Mouse (Mus musculus) heart, adult 2 months (tissue): Measurements from ENCODE around the gene Serpinb9. TPM values are rescaled to one million over a fixed set of nuclear protein-coding genes. Genes with fewer than 3 reads are reported as not detected.

Experiments used
- DNase-seq, 2 experiments: peaks; one replicate each; pipeline ENCODE4 v3.0.0; 2021
- H3K27ac ChIP-seq: fragments of 200-600 bp; 2 replicates; pipeline ENCODE4 v1.8.1; 2022
- H3K27me3 ChIP-seq: fragments of 200-500 bp; 2 replicates; pipeline ENCODE4 v1.6.1; 2012; ENCODE audit warnings: mild to moderate bottlenecking, low read length, inconsistent platforms, mixed read lengths; ENCODE audit not compliant: control insufficient read depth, insufficient read depth
- H3K36me3 ChIP-seq: fragments of 200-500 bp; 2 replicates; pipeline ENCODE4 v1.6.1; 2012; ENCODE audit warnings: low read length, inconsistent platforms; ENCODE audit not compliant: control insufficient read depth, insufficient read depth
- H3K4me1 ChIP-seq: fragments of 200-500 bp; 2 replicates; pipeline ENCODE4 v1.6.1; 2011; ENCODE audit warnings: low read length; ENCODE audit not compliant: control insufficient read depth, insufficient read depth
- H3K4me3 ChIP-seq: fragments of 200-600 bp; 2 replicates; pipeline ENCODE4 v1.8.1; 2022
- H3K79me2 ChIP-seq: fragments of 200-500 bp; replicated peaks from 2 replicates; pipeline ENCODE4 v1.6.1; 2012; ENCODE audit warnings: mild to moderate bottlenecking, inconsistent platforms, low read length, moderate library complexity, mixed read lengths; ENCODE audit not compliant: control insufficient read depth, insufficient read depth
- H3K9ac ChIP-seq: fragments of 200-500 bp; 2 replicates; pipeline ENCODE4 v1.6.1; 2012; ENCODE audit warnings: low read depth, mild to moderate bottlenecking, control low read depth, inconsistent platforms, low read length, mixed read lengths
- CTCF ChIP-seq: fragments of 200-600 bp; IDR thresholded peaks from 2 replicates; pipeline ENCODE4 v1.8.1; 2022; ENCODE audit warnings: antibody characterized with exemption, mild to moderate bottlenecking, moderate library complexity
- EP300 ChIP-seq: fragments of 200-500 bp; IDR thresholded peaks from 2 replicates; pipeline ENCODE4 v1.6.1; 2011; ENCODE audit warnings: low read depth, low read length, control low read depth; ENCODE audit not compliant: insufficient read depth
- POLR2A ChIP-seq: fragments of 200-500 bp; IDR thresholded peaks from 2 replicates; pipeline ENCODE4 v1.6.1; 2011; ENCODE audit warnings: mild to moderate bottlenecking, low read depth, low read length, control low read depth; ENCODE audit not compliant: insufficient read depth
- WGBS: fragments of 180-500 bp; shearing (Covaris S2); methylation state at CpG from one replicate; pipeline ENCODE4 v1.1.7; 2018; 5-methylcytosine and 5-hydroxymethylcytosine counted together
- intact Hi-C: fragments of 180-260 bp; cut with DNase I; formaldehyde crosslinking; loops from one replicate; pipeline ENCODE4 v1.15.1; 2025
- polyA plus RNA-seq: library from polyadenylated mRNA; depleted of rRNA; stranded (reverse); fragments of >200 nt; gene quantifications from 2 replicates; pipeline ENCODE4 v1.2.3, GENCODE M21; 2012
- total RNA-seq, 2 experiments: library from RNA; stranded (reverse); gene quantifications; 2 replicates each; pipeline ENCODE4 v1.2.3; 2021

The Serpinb9 gene
- total and polyA plus RNA-seq, 3 experiments, result 6.0 to 9.3 (median 8.6) TPM

- DNase-seq, result peak; percentile 66 to 67
- peaks cover 6% of the 10 kb centered on the region for H3K4me1 ChIP-seq
- no peaks in the 10 kb centered on the region for H3K27me3 ChIP-seq
- TF ChIP-seq EP300 (0 out of 2 replicates have a peak, but pooled peaks have one; percentile 22), POLR2A (peak; percentile 59), CTCF (peak; percentile 97)
- WGBS, result 29% methylated on average over 16 of the region's 16 CpGs
- peaks cover 3% of the 10 kb centered on the region; the same call in 1 of the 2 replicates for H3K36me3 ChIP-seq
- intact Hi-C loops, result loop anchor here (1.0 to 2.0 kb wide), 3 partner anchors 40 to 110 kb away; no protein-coding TSS in a partner anchor
- H3K79me2 ChIP-seq, result no peaks in the 10 kb centered on the region; the same call in 1 of the 2 replicates
- H3K4me3 ChIP-seq, result peak within 1 kb of the TSS; percentile 50
- H3K9ac ChIP-seq, result peak within 1 kb of the TSS; percentile 67
- peak within 1 kb of the TSS; percentile 92 for H3K27ac ChIP-seq
Observed at GRCm38 (mm10) chr13:32964989-32965811, 37.9 kb upstream of the Serpinb9 start, which contains the start of gene Serpinb6b. Gene Serpinb6b (plus strand): TSS chr13:32965209.

GRCm38 (mm10) chr13:32966116-32966515 is 36.9 kb upstream of the Serpinb9 start:
- 45% methylated on average over 5 of the region's 5 CpGs for WGBS
- H3K4me3 ChIP-seq, result peak overlapping the region; percentile 50
- TF ChIP-seq POLR2A (no peak), CTCF (no peak), EP300 (no peak)
- DNase-seq, result peak in 1 of 2 experiments; percentile 22
- intact Hi-C loops, result no loop called here
- peak overlapping the region; percentile 32 for H3K9ac ChIP-seq
- peak overlapping the region; percentile 92 for H3K27ac ChIP-seq
- peaks cover 6% of the 10 kb centered on the region for H3K4me1 ChIP-seq
- no peaks in the 10 kb centered on the region for H3K27me3 ChIP-seq
- H3K79me2 ChIP-seq, result no peaks in the 10 kb centered on the region; the same call in 1 of the 2 replicates
- peaks cover 3% of the 10 kb centered on the region; the same call in 1 of the 2 replicates for H3K36me3 ChIP-seq

GRCm38 (mm10) chr13:32967233-32967632 is 35.8 kb upstream of the Serpinb9 start:
- no peak overlapping the region for H3K9ac ChIP-seq
- peaks cover 6% of the 10 kb centered on the region for H3K4me1 ChIP-seq
- H3K4me3 ChIP-seq, result no peak overlapping the region
- no peak for DNase-seq
- H3K36me3 ChIP-seq, result peaks cover 3% of the 10 kb centered on the region; the same call in 1 of the 2 replicates
- intact Hi-C loops, result no loop called here
- no peak for TF ChIP-seq POLR2A
- TF ChIP-seq EP300, result no peak
- no peak for TF ChIP-seq CTCF
- no peaks in the 10 kb centered on the region; the same call in 1 of the 2 replicates for H3K79me2 ChIP-seq
- no peaks in the 10 kb centered on the region for H3K27me3 ChIP-seq
- no peak overlapping the region for H3K27ac ChIP-seq

GRCm38 (mm10) chr13:32968353-32968984 is 34.6 kb upstream of the Serpinb9 start:
- intact Hi-C loops, result no loop called here
- H3K9ac ChIP-seq, result no peak overlapping the region
- no peaks in the 10 kb centered on the region for H3K79me2 ChIP-seq
- no peak overlapping the region for H3K4me3 ChIP-seq
- no peaks in the 10 kb centered on the region for H3K27me3 ChIP-seq
- TF ChIP-seq POLR2A, result no peak
- peaks cover 4% of the 10 kb centered on the region; the same call in 1 of the 2 replicates for H3K4me1 ChIP-seq
- H3K36me3 ChIP-seq, result peaks cover 3% of the 10 kb centered on the region; the same call in 1 of the 2 replicates
- no peak overlapping the region for H3K27ac ChIP-seq
- DNase-seq, result no peak
- 70% methylated on average over 5 of the region's 5 CpGs for WGBS

GRCm38 (mm10) chr13:32968996-32969640 is 33.9 kb upstream of the Serpinb9 start:
- H3K9ac ChIP-seq, result no peak overlapping the region
- intact Hi-C loops, result no loop called here
- H3K4me3 ChIP-seq, result no peak overlapping the region

More at GRCm38 (mm10) chr13:32968996-32969640, 33.9 kb upstream of the Serpinb9 start:
- 68% methylated on average over 4 of the region's 4 CpGs for WGBS
- no peaks in the 10 kb centered on the region for H3K79me2 ChIP-seq
- DNase-seq, result no peak
- H3K27ac ChIP-seq, result no peak overlapping the region
- TF ChIP-seq CTCF (no peak), POLR2A (no peak), EP300 (no peak)
- peaks cover 4% of the 10 kb centered on the region; the same call in 1 of the 2 replicates for H3K4me1 ChIP-seq
- H3K27me3 ChIP-seq, result no peaks in the 10 kb centered on the region
- H3K36me3 ChIP-seq, result peaks cover 3% of the 10 kb centered on the region; the same call in 1 of the 2 replicates
